Mouse (Mus musculus): ENCODE results near the gene Gm5150. TPM values are rescaled to one million over a fixed set of nuclear protein-coding genes. Genes with fewer than 3 reads are reported as not detected.
"Not testable (repeated sequence)": the region's sequence is repeated elsewhere in the genome, so short reads cannot be mapped to it uniquely, and the experiment has no call there.

Gene Gm5150
- total and polyA plus RNA-seq, 3 experiments: not detected

- DNase-seq (ENCODE audit: extremely low read depth); dilution Hi-C loops (cut with MboI; ENCODE audit: extremely low pct_ligation_motif_present, extremely low pct_unique_long_range_greater_than_20kb, low sequenced_read_pairs); H3K4me1 ChIP-seq (ENCODE audit: control insufficient read depth in 1 of 2, insufficient read depth in 2 of 2); H3K9ac ChIP-seq (ENCODE audit: insufficient read depth, low read depth); H3K79me2 ChIP-seq (replicated peaks; ENCODE audit: control insufficient read depth, extremely low read depth, insufficient read depth, poor library complexity, severe bottlenecking); in situ Hi-C loops (cut with MboI; ENCODE audit: low pct_ligation_motif_present, low pct_unique_long_range_greater_than_20kb, low sequenced_read_pairs); H3K4me2 ChIP-seq (ENCODE audit: insufficient read depth, low read depth, poor library complexity, severe bottlenecking); H3K36me3 ChIP-seq (replicated peaks in 1 of 2; ENCODE audit: control insufficient read depth in 1 of 2, insufficient read depth in 1 of 2, low read length in 1 of 2); H3K27ac ChIP-seq (ENCODE audit: insufficient read depth, low read depth); H3K9me3 ChIP-seq (replicated peaks; ENCODE audit: low read length); H3K27me3 ChIP-seq (replicated peaks); H3K4me3 ChIP-seq (replicated peaks in 1 of 3; ENCODE audit: low read depth in 2 of 3, low read length in 2 of 3, poor library complexity in 1 of 3): not testable (repeated sequence)
Measured at GRCm38 (mm10) chr3:15999479-15999878, 6.8 kb downstream of the Gm5150 start.

DNA sequence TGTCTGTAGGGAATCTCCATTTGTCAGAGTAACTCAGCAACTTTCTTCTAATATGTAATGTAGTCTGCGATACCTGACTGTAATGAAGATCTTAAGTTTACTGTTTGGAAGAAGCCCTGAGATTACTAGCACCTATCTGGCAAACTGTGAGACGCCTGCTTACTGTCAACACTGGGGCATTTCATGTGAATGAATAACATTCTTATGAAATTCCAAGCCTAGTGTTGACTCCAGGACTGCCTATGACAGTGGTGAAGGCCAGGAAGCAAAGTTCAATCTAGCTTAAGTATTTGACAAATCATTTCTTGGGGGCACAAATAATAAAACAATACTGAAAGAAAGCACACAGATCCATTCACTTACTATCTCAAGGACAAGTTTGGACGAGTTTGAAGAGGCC lies 24.0 kb downstream of the Gm5150 start:
- H3K36me3 ChIP-seq (replicated peaks in 1 of 2; ENCODE audit: control insufficient read depth in 1 of 2, insufficient read depth in 1 of 2, low read length in 1 of 2): no peaks in the 10 kb centered on the region
- H3K9me3 ChIP-seq (replicated peaks; ENCODE audit: low read length): no peaks in the 10 kb centered on the region
- H3K4me2 ChIP-seq (ENCODE audit: insufficient read depth, low read depth, poor library complexity, severe bottlenecking): no peak overlapping the region
- in situ Hi-C loops (cut with MboI; ENCODE audit: low pct_ligation_motif_present, low pct_unique_long_range_greater_than_20kb, low sequenced_read_pairs): no loop called here
- dilution Hi-C loops (cut with MboI; ENCODE audit: extremely low pct_ligation_motif_present, extremely low pct_unique_long_range_greater_than_20kb, low sequenced_read_pairs): no loop called here
- no peak for DNase-seq (ENCODE audit: extremely low read depth)
- no peaks in the 10 kb centered on the region for H3K27me3 ChIP-seq (replicated peaks)
- H3K4me3 ChIP-seq (replicated peaks in 1 of 3; ENCODE audit: low read depth in 2 of 3, low read length in 2 of 3, poor library complexity in 1 of 3): no peak overlapping the region
- H3K27ac ChIP-seq (ENCODE audit: insufficient read depth, low read depth): no peak overlapping the region
- no peaks in the 10 kb centered on the region for H3K4me1 ChIP-seq (ENCODE audit: control insufficient read depth in 1 of 2, insufficient read depth in 2 of 2)
- H3K79me2 ChIP-seq (replicated peaks; ENCODE audit: control insufficient read depth, extremely low read depth, insufficient read depth, poor library complexity, severe bottlenecking): no peaks in the 10 kb centered on the region
- H3K9ac ChIP-seq (ENCODE audit: insufficient read depth, low read depth): no peak overlapping the region
- no peak for TF ChIP-seq CHD1 (IDR thresholded peaks at IDR 0.05; ENCODE audit: low read depth, low read length)
- no peak for TF ChIP-seq EP300 (IDR thresholded peaks at IDR 0.05; ENCODE audit: low read length)
- no peak for TF ChIP-seq CHD2 (IDR thresholded peaks at IDR 0.05; ENCODE audit: low read length)
- no peak for TF ChIP-seq POLR2AphosphoS2 (IDR thresholded peaks at IDR 0.05; ENCODE audit: low read depth, low read length)
- TF ChIP-seq TBP (conservative IDR thresholded peaks at IDR 0.05; ENCODE audit: low read depth, low read length): no peak
- TF ChIP-seq TCF12 (IDR thresholded peaks at IDR 0.05; ENCODE audit: low read depth, low read length): no peak
- no peak for TF ChIP-seq MXI1 (IDR thresholded peaks at IDR 0.05; ENCODE audit: low read depth, low read length)
- TF ChIP-seq ELF1 (IDR thresholded peaks at IDR 0.05; ENCODE audit: low read depth, low read length): no peak
- no peak for TF ChIP-seq HCFC1 (IDR thresholded peaks at IDR 0.05; ENCODE audit: low read depth, low read length)
- no peak for TF ChIP-seq ZKSCAN1 (IDR thresholded peaks at IDR 0.05; ENCODE audit: borderline replicate concordance, low read depth, low read length)
- no peak for TF ChIP-seq NRF1 (IDR thresholded peaks at IDR 0.05; ENCODE audit: low read depth, low read length)
- no peak for TF ChIP-seq USF2 (conservative IDR thresholded peaks at IDR 0.05; ENCODE audit: low read depth, low read length)
- TF ChIP-seq RCOR1 (conservative IDR thresholded peaks at IDR 0.05; ENCODE audit: low read depth, low read length): no peak
- TF ChIP-seq GABPA (IDR thresholded peaks at IDR 0.05; ENCODE audit: insufficient replicate concordance, low read depth, low read length): no peak
- no peak for TF ChIP-seq JUN (IDR thresholded peaks at IDR 0.05; ENCODE audit: insufficient read depth, low read depth, low read length)
- TF ChIP-seq SMC3 (IDR thresholded peaks at IDR 0.05; ENCODE audit: low read depth, low read length): no peak
- no peak for TF ChIP-seq POLR2A (IDR thresholded peaks at IDR 0.05; ENCODE audit: low read depth, low read length)

Data from CH12.LX (cell line).